Mouse (Mus musculus) liver, embryonic 11.5 days (tissue): ENCODE measurements around the gene Vgll4. TPM values are rescaled to one million over a fixed set of nuclear protein-coding genes. Genes with fewer than 3 reads are reported as not detected.
"Not testable (repeated sequence)": the region's sequence is repeated elsewhere in the genome, so short reads cannot be mapped to it uniquely, and the experiment has no call there.

Source experiments
- ATAC-seq: fragments of 200-750 bp; cut with Nextera tagmentation; replicated peaks from 2 replicates; pipeline ENCODE4 v1.8.0; 2017; ENCODE audit warnings: moderate number of reproducible peaks, mild to moderate bottlenecking, moderate TSS enrichment, moderate library complexity; ENCODE audit not compliant: low FRiP score
- DNase-seq: peaks from one replicate; pipeline ENCODE4 v3.0.0-alpha.2; 2017; ENCODE audit warnings: low spot score
- H3K27ac ChIP-seq: fragments of 300-500 bp; sonication (generic); 2 replicates; pipeline ENCODE4 v1.5.1; 2014; ENCODE audit warnings: mild to moderate bottlenecking, low read depth, low read length, control low read depth
- H3K27me3 ChIP-seq: fragments of 300-500 bp; sonication (generic); replicated peaks from 2 replicates; pipeline ENCODE4 v1.6.1; 2014; ENCODE audit warnings: low read length, mixed read lengths; ENCODE audit not compliant: control insufficient read depth, insufficient read depth
- H3K36me3 ChIP-seq: fragments of 300-500 bp; sonication (generic); 2 replicates; pipeline ENCODE4 v1.6.1; 2014; ENCODE audit warnings: mild to moderate bottlenecking, low read length, moderate library complexity, mixed read lengths; ENCODE audit not compliant: control insufficient read depth, insufficient read depth
- H3K4me1 ChIP-seq: fragments of 300-500 bp; sonication (generic); replicated peaks from 2 replicates; pipeline ENCODE4 v1.6.1; 2014; ENCODE audit warnings: low read length, mixed read lengths; ENCODE audit not compliant: control insufficient read depth, insufficient read depth
- H3K4me2 ChIP-seq: fragments of 300-500 bp; sonication (generic); 2 replicates; pipeline ENCODE4 v1.6.1; 2014; ENCODE audit warnings: mild to moderate bottlenecking, control low read depth, moderate library complexity
- H3K4me3 ChIP-seq: fragments of 300-500 bp; sonication (generic); 2 replicates; pipeline ENCODE4 v1.5.1; 2014; ENCODE audit warnings: low read depth, low read length, control low read depth
- H3K9ac ChIP-seq: fragments of 300-500 bp; sonication (generic); 2 replicates; pipeline ENCODE4 v1.6.1; 2014; ENCODE audit warnings: low read depth, low read length, control low read depth
- H3K9me3 ChIP-seq: fragments of 300-500 bp; sonication (generic); 2 replicates; pipeline ENCODE4 v1.6.1; 2016; ENCODE audit warnings: low read length, inconsistent platforms, mixed read lengths; ENCODE audit not compliant: control insufficient read depth
- WGBS: fragments of 180-500 bp; shearing (Covaris S2); extraction: QIAGEN DNeasy Blood & Tissue Kit; methylation state at CpG from one replicate; pipeline ENCODE4 v1.1.7; 2014; 5-methylcytosine and 5-hydroxymethylcytosine counted together
- polyA plus RNA-seq: library from polyadenylated mRNA; unstranded; fragments of >200 nt; fragmentation: Nextera tagmentation; extraction: Ambion mirVana; gene quantifications from 2 replicates; pipeline ENCODE4 v1.2.1, GENCODE M21; 2014

The Vgll4 gene
- polyA plus RNA-seq, 1 experiment from 2014 or later: 37.8 TPM

- Histone ChIP-seq H3K4me1 (peaks cover 43% of the 10 kb centered on the region), H3K9ac (peak overlapping the region; percentile 54), H3K36me3 (peaks cover 2% of the 10 kb centered on the region; the same call in 1 of the 2 replicates), H3K4me2 (peak overlapping the region; percentile 38), H3K27me3 (no peaks in the 10 kb centered on the region), H3K9me3 (no peaks in the 10 kb centered on the region), H3K4me3 (no peak overlapping the region), H3K27ac (peak overlapping the region; percentile 47)
- ATAC-seq (peak; percentile 73), DNase-seq (peak; percentile 51)
- 43% methylated on average over 20 of the region's 20 CpGs for WGBS
Observed at GRCm38 (mm10) chr6:114893427-114894209, 76.2 kb downstream of the Vgll4 start.

DNA sequence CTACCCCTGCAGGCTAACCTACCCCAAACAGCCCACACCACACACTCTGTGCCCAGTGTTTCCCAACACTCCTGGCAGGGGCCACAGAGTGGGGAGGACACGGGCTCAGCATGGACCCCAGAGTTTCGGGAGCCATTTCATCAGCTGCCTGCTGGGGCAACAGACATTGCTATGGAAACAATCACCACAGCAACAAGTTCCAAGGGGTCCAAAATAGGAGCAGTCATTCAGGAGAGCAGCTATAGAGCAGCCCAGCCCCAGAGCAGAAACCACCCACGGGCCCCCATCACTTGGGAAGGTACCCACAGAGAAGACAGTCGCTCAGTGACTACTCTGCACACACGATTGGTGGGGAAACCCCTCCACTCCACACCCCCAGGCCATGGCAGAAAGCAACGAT is 77.4 kb downstream of the Vgll4 start:
- Histone ChIP-seq H3K4me1 (peaks cover 47% of the 10 kb centered on the region), H3K9me3 (no peaks in the 10 kb centered on the region), H3K9ac (no peak overlapping the region), H3K4me3 (no peak overlapping the region), H3K27me3 (no peaks in the 10 kb centered on the region), H3K36me3 (peaks cover 2% of the 10 kb centered on the region; the same call in 1 of the 2 replicates), H3K27ac (no peak overlapping the region), H3K4me2 (no peak overlapping the region)
- no peak for ATAC-seq
- 67% methylated on average over 6 of the region's 6 CpGs for WGBS
- no peak for DNase-seq

DNA sequence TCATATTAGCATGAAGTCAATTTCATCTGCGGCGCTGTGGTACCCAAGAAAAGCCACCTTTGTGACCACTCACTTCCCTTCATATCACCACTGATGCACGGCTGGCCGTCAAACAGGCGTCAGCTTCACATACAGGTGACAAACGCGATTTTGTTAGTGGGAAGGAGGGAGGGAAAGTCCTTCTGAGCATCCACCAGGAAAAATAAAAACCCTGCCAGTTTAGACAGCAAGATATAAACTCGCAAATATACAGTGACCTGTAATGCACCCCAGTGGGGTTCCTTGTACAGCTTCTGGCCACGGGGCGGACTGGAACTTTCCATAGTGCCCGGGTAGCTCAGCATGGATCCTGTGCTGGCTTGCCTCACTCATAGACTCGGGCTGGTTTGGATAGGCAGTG is 78.0 kb downstream of the Vgll4 start:
- no peak overlapping the region for H3K4me3 ChIP-seq
- peaks cover 2% of the 10 kb centered on the region; the same call in 1 of the 2 replicates for H3K36me3 ChIP-seq
- no peak overlapping the region for H3K27ac ChIP-seq
- H3K27me3 ChIP-seq: no peaks in the 10 kb centered on the region
- H3K9me3 ChIP-seq: no peaks in the 10 kb centered on the region
- DNase-seq (no peak), ATAC-seq (no peak)
- H3K9ac ChIP-seq: no peak overlapping the region
- H3K4me1 ChIP-seq: peaks cover 53% of the 10 kb centered on the region
- 71% methylated on average over 12 of the region's 12 CpGs for WGBS
- H3K4me2 ChIP-seq: no peak overlapping the region

DNA sequence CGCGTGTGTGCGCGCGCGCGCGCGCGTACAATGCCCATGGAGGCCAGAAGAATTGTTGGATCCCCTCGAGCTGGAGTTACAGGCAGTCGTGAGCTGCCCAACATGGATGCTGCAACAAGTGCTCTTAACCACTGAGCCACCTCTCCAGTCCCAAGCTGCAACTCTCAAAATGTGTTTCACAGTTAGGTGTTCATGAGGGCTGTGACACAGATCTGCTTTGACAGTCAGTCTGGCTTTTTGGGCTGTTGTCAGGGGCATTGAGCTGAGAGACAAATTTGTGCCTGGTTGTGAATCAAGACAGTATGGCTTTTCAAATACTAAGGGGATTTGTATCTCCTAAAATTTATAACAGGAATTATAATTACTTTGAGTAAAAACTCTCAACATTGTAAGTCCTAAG is 78.5 kb downstream of the Vgll4 start:
- H3K4me1 ChIP-seq: peaks cover 53% of the 10 kb centered on the region
- peaks cover 2% of the 10 kb centered on the region; the same call in 1 of the 2 replicates for H3K36me3 ChIP-seq
- no peak overlapping the region for H3K9ac ChIP-seq
- H3K4me2 ChIP-seq: no peak overlapping the region
- no peak overlapping the region for H3K27ac ChIP-seq
- DNase-seq (no peak), ATAC-seq (no peak)
- H3K9me3 ChIP-seq: no peaks in the 10 kb centered on the region
- 90% methylated on average over 12 of the region's 12 CpGs for WGBS
- H3K4me3 ChIP-seq: no peak overlapping the region
- no peaks in the 10 kb centered on the region for H3K27me3 ChIP-seq

DNA sequence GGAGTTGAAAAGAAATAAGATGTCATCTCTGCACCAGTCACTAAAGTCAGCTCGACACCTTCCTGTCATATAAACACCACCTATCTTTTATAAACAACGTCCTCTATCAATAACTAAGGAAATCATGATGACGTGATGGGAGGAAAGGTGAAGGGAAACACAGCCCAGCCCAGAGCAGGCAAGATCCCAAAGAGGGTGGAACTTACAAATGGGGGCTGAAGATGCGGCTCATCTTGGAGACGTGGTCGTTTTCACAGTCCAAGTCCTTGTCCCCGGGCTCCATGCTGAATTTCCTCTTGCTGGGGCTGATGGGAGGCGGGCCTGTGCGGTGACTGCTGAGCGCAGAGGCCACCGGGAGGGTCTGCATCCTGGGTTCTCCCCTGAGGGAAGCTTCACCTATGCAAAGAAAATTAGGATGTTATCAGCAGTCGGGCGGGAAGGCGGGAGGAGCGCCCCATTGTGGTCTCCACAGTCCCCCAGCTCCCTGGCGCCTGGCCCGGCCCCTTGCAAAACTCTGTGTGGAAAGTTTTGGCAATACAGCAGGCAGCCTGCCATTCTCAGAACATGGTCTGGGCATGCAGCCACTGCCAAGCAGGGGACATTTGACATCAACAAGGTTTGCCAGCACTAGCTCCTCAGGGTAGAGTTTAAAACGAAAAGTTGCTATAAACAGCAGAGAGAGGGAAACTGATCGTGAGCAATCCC is 79.2 kb downstream of the Vgll4 start:
- H3K4me3 ChIP-seq: no peak overlapping the region
- H3K4me2 ChIP-seq: no peak overlapping the region
- peaks cover 6% of the 10 kb centered on the region; the same call in 1 of the 2 replicates for H3K36me3 ChIP-seq
- WGBS: 59% methylated on average over 19 of the region's 19 CpGs
- H3K9me3 ChIP-seq: no peaks in the 10 kb centered on the region
- H3K9ac ChIP-seq: no peak overlapping the region
- DNase-seq: no peak
- H3K27ac ChIP-seq: no peak overlapping the region
- no peak for ATAC-seq
- no peaks in the 10 kb centered on the region for H3K27me3 ChIP-seq
- H3K4me1 ChIP-seq: peaks cover 57% of the 10 kb centered on the region

- H3K4me1 ChIP-seq: peaks cover 58% of the 10 kb centered on the region
- H3K36me3 ChIP-seq, H3K9me3 ChIP-seq, H3K27me3 ChIP-seq, H3K9ac ChIP-seq, H3K4me3 ChIP-seq, H3K4me2 ChIP-seq, ATAC-seq, DNase-seq, H3K27ac ChIP-seq: not testable (repeated sequence)
- 79% methylated on average over 3 of the region's 3 CpGs for WGBS
Observed at GRCm38 (mm10) chr6:114889971-114890370, 79.8 kb downstream of the Vgll4 start.

- 61% methylated on average over 13 of the region's 13 CpGs for WGBS
- ATAC-seq: peak; percentile 37; the same call in 1 of the 2 replicates
- Histone ChIP-seq H3K4me2 (no peak overlapping the region), H3K36me3 (peaks cover 6% of the 10 kb centered on the region; the same call in 1 of the 2 replicates), H3K4me1 (peaks cover 55% of the 10 kb centered on the region), H3K9ac (no peak overlapping the region), H3K27ac (no peak overlapping the region), H3K4me3 (no peak overlapping the region), H3K9me3 (no peaks in the 10 kb centered on the region), H3K27me3 (no peaks in the 10 kb centered on the region)
- no peak for DNase-seq
Observed at GRCm38 (mm10) chr6:114888922-114889321, 80.9 kb downstream of the Vgll4 start.

DNA sequence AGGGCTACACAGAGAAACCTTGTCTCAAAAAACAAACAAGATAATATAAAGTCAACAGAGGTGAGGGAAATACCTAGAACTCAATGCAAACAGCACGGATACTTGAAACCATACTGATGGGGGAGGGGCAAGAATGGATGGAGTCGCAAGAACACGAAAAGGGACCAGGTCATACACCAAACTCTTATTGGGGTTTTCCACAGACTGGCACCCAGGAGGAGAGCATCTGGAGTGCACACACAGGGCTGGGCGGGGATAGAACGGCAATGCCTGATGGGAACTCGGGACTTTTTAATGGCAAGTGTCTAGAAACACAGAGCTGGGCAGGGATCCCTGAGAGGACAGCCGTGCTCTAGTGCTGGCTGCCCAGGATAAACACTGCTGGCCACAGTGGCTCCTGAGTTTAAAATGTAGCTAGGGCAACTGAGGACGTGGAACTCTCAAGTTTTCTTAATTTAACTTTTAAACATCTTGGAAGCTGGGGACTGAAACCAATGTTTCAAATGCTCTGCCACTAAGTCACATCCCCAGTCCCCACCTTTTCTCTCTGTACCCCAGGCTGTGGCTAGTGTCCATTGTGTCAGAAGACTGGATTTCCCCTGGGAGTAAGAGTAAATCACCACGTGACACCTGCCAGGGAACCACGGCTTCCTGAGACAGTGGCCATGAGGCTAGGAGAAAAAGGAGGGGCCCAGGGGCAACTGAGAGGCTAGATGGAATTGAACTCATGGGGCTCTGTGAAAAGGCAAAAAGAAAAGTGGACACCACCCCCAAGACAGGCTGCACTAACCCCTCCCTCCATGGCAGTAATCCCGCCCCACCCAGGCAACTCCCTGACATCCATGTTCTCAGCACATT is 83.1 kb downstream of the Vgll4 start:
- no peaks in the 10 kb centered on the region for H3K27me3 ChIP-seq
- no peak overlapping the region for H3K27ac ChIP-seq
- H3K4me1 ChIP-seq: peaks cover 57% of the 10 kb centered on the region
- 71% methylated on average over 11 of the region's 11 CpGs for WGBS
- ATAC-seq (no peak), DNase-seq (no peak)
- no peak overlapping the region for H3K4me2 ChIP-seq
- no peak overlapping the region for H3K4me3 ChIP-seq
- no peaks in the 10 kb centered on the region for H3K9me3 ChIP-seq
- H3K36me3 ChIP-seq: peaks cover 6% of the 10 kb centered on the region; the same call in 1 of the 2 replicates
- H3K9ac ChIP-seq: peak overlapping the region; percentile 11; the same call in 1 of the 2 replicates
